Mouse (Mus musculus) embryonic facial prominence, embryonic 15.5 days (tissue): Measurements from ENCODE around the gene Olfr543. TPM values are rescaled to one million over a fixed set of nuclear protein-coding genes. Genes with fewer than 3 reads are reported as not detected.
"Not testable (repeated sequence)": the region's sequence is repeated elsewhere in the genome, so short reads cannot be mapped to it uniquely, and the experiment has no call there.

ENCODE experiments used
- ATAC-seq: fragments of 200-750 bp; cut with Nextera tagmentation; 2 replicates; pipeline ENCODE4 v1.8.0; 2017; ENCODE audit warnings: low read depth, moderate TSS enrichment; ENCODE audit not compliant: insufficient number of reproducible peaks, low FRiP score, low TSS enrichment
- H3K27ac ChIP-seq: fragments of 300-500 bp; sonication (generic); replicated peaks from 2 replicates; pipeline ENCODE4 v1.5.1; 2015; ENCODE audit warnings: mild to moderate bottlenecking, inconsistent platforms
- H3K27me3 ChIP-seq: fragments of 300-500 bp; sonication (generic); 2 replicates; pipeline ENCODE4 v1.6.1; 2015; ENCODE audit warnings: inconsistent platforms
- H3K36me3 ChIP-seq: fragments of 300-500 bp; sonication (generic); 2 replicates; pipeline ENCODE4 v1.6.1; 2015; ENCODE audit warnings: mild to moderate bottlenecking, inconsistent platforms
- H3K4me1 ChIP-seq: fragments of 300-500 bp; sonication (generic); 2 replicates; pipeline ENCODE4 v1.6.1; 2015; ENCODE audit warnings: inconsistent platforms
- H3K4me2 ChIP-seq: fragments of 300-500 bp; sonication (generic); replicated peaks from 2 replicates; pipeline ENCODE4 v1.6.1; 2015; ENCODE audit warnings: mild to moderate bottlenecking, inconsistent platforms
- H3K4me3 ChIP-seq: fragments of 300-500 bp; sonication (generic); replicated peaks from 2 replicates; pipeline ENCODE4 v1.5.1; 2015; ENCODE audit warnings: mild to moderate bottlenecking, inconsistent platforms
- H3K9ac ChIP-seq: fragments of 300-500 bp; sonication (generic); 2 replicates; pipeline ENCODE4 v1.6.1; 2015; ENCODE audit warnings: inconsistent platforms
- H3K9me3 ChIP-seq: fragments of 300-500 bp; sonication (generic); replicated peaks from 2 replicates; pipeline ENCODE4 v1.6.1; 2016; ENCODE audit warnings: inconsistent platforms
- WGBS: fragments of 180-500 bp; shearing (Covaris S2); methylation state at CpG from one replicate; pipeline ENCODE4 v1.1.7; 2015; 5-methylcytosine and 5-hydroxymethylcytosine counted together
- polyA plus RNA-seq: library from polyadenylated mRNA; unstranded; fragments of >200 nt; fragmentation: Nextera tagmentation; extraction: Ambion mirVana; gene quantifications from 2 replicates; pipeline ENCODE4 v1.2.1, GENCODE M21; 2015

The Olfr543 gene
- polyA plus RNA-seq, 1 experiment from 2014 or later, result 0.51 TPM

DNA sequence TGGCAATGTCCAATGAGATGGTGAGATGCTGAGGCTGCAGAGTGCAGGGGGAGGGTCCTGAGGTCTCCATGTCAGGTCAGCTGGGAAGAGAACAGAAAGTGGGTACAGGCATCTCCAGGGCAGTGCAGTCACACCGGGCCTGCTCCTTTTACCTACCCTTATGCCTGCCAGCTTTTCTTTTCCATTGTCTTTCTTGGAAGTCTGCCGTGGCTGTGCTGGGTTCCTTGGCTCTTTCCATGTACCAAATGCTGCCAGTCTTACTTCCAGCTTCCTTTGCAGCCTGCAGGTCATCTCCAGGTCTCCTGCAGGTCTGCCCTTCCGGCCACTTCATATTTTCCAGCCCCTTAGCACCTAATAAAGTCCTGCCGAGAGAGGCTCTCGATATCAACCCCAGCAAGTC lies 20.5 kb upstream of the Olfr543 start:
- no peak overlapping the region for H3K9ac ChIP-seq
- no peaks in the 10 kb centered on the region for H3K9me3 ChIP-seq
- H3K4me1 ChIP-seq, result no peaks in the 10 kb centered on the region
- H3K4me3 ChIP-seq, result no peak overlapping the region
- no peaks in the 10 kb centered on the region for H3K36me3 ChIP-seq
- H3K4me2 ChIP-seq, result no peak overlapping the region
- no peak overlapping the region for H3K27ac ChIP-seq
- no peak for ATAC-seq
- 76% methylated on average over 5 of the region's 5 CpGs for WGBS
- H3K27me3 ChIP-seq, result no peaks in the 10 kb centered on the region

DNA sequence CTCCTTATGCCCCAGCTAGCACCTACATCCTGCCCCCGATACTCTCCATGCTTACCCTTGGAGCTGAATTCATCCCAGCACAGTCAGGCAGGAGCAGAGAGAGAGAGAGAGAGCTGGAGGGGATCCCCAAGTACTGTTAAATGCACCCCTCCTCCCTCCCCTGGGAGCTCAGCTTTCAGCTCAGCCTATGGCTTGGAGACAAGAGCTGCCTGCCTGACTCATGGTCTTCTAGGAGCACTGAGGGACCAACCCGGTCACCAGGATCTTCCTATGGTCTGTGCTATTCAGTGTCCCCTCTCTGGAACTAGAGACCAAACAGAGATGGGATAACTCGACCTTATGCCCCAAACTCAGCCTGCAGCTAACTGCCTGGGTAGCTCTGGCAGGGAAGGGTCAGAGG lies 18.0 kb upstream of the Olfr543 start, which contains the start of gene Olfr545:
Gene Olfr545 (minus strand): TSS at position 101 of the 400 bp plus-strand sequence.
- 52% methylated on average over 3 of the region's 3 CpGs for WGBS

DNA sequence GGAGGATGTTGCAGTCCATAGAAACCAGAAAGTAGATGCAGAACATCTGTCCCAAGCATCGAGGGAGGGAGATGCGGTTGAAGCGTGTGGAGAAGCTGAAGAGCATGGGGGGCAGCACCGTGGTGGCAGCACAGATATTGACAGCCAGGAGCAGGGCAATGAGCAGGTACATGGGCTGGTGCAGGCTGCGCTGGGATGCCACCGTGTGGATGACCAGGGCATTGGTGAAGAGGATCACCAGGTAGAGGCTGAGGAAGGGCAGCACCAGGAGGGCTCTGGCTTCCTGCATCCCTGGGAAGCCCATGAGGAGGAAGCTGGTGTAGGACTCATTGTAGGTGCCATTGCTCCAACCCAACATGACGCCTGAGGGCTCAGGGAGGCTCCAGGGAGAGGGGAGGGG lies 12.9 kb upstream of the Olfr543 start:
- H3K27me3 ChIP-seq, H3K4me2 ChIP-seq, H3K9me3 ChIP-seq, ATAC-seq, H3K4me3 ChIP-seq, H3K27ac ChIP-seq, H3K9ac ChIP-seq, H3K4me1 ChIP-seq, H3K36me3 ChIP-seq: not testable (repeated sequence)
- 48% methylated on average over 7 of the region's 7 CpGs for WGBS

More for the DNA sequence above, 18.0 kb upstream of the Olfr543 start, which contains the start of gene Olfr545:
- H3K36me3 ChIP-seq, result no peaks in the 10 kb centered on the region
- H3K27me3 ChIP-seq, result no peaks in the 10 kb centered on the region
- no peak within 1 kb of the TSS for H3K4me3 ChIP-seq
- H3K9ac ChIP-seq, result no peak within 1 kb of the TSS
- ATAC-seq, result no peak
- H3K27ac ChIP-seq, result no peak within 1 kb of the TSS
- H3K9me3 ChIP-seq, result no peaks in the 10 kb centered on the region
- no peaks in the 10 kb centered on the region for H3K4me1 ChIP-seq
- H3K4me2 ChIP-seq, result no peak within 1 kb of the TSS

DNA sequence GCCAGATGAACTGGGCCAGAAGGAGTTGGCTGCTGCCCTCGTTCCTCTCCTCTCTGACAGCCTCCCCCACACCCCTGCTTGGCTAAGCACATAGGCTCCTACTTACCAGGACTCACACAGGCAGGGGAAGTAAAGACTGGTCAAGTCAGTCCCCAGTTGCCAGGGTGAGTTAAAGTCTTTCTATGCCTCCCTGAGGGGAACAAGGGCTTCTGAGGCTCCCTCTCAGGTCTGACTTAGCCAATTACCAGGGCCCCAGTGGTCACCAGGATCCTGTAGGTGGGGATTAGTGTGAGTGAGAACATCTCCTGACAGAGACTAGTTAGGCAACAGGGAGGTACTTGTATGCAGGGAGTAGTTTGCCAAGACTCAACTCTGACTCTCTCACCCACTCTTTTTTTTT lies 6.7 kb upstream of the Olfr543 start, which contains the start of gene Olfr544:
Gene Olfr544 (minus strand): TSS at position 153 of the 400 bp plus-strand sequence.
- no peak within 1 kb of the TSS for H3K27ac ChIP-seq
- no peaks in the 10 kb centered on the region for H3K27me3 ChIP-seq
- no peak within 1 kb of the TSS for H3K9ac ChIP-seq
- no peaks in the 10 kb centered on the region for H3K9me3 ChIP-seq
- ATAC-seq, result no peak
- no peak within 1 kb of the TSS for H3K4me3 ChIP-seq
- no peaks in the 10 kb centered on the region for H3K4me1 ChIP-seq
- WGBS, result 57% methylated on average over 1 of the region's 1 CpGs
- H3K4me2 ChIP-seq, result no peak within 1 kb of the TSS
- H3K36me3 ChIP-seq, result no peaks in the 10 kb centered on the region

DNA sequence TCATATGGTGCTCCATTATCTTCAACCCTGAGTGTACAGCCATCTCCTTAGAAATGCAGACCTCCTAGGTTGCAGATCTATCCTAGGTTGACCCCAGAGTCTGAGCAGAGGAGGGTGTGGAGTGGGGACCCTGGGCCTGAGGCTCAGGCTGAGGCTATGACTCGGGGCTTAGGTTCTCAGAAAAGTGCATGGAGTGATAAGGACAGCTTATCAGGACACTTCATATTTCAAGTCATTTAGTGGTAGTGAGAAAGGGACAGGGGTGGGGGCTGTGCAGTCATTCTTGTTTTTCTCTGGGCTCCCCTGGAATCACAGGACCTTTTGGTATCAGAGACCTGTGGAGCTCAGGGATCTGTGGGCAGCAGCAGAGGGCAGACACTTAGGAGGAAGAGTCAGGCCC lies 4.6 kb upstream of the Olfr543 start:
- Histone ChIP-seq H3K36me3 (no peaks in the 10 kb centered on the region), H3K9me3 (no peaks in the 10 kb centered on the region), H3K4me1 (no peaks in the 10 kb centered on the region), H3K4me2 (no peak overlapping the region), H3K9ac (no peak overlapping the region), H3K4me3 (no peak overlapping the region), H3K27me3 (no peaks in the 10 kb centered on the region), H3K27ac (no peak overlapping the region)
- no peak for ATAC-seq
- WGBS, result 71% methylated on average over 1 of the region's 1 CpGs

DNA sequence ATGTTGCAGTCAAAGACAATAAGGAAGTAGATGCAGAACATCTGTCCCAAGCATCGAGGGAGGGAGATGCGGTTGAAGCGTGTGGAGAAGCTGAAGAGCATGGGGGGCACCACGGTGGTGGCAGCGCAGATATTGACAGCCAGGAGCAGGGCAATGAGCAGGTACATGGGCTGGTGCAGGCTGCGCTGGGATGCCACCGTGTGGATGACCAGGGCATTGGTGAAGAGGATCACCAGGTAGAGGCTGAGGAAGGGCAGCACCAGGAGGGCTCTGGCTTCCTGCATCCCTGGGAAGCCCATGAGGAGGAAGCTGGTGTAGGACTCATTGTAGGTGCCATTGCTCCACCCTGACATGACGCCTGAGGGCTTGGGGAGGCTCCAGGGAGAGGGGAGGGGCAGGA lies 3.3 kb upstream of the Olfr543 start:
- H3K4me1 ChIP-seq, H3K9ac ChIP-seq, H3K27me3 ChIP-seq, ATAC-seq, H3K9me3 ChIP-seq, H3K36me3 ChIP-seq, H3K4me2 ChIP-seq, H3K27ac ChIP-seq, H3K4me3 ChIP-seq: not testable (repeated sequence)
- 62% methylated on average over 8 of the region's 8 CpGs for WGBS

DNA sequence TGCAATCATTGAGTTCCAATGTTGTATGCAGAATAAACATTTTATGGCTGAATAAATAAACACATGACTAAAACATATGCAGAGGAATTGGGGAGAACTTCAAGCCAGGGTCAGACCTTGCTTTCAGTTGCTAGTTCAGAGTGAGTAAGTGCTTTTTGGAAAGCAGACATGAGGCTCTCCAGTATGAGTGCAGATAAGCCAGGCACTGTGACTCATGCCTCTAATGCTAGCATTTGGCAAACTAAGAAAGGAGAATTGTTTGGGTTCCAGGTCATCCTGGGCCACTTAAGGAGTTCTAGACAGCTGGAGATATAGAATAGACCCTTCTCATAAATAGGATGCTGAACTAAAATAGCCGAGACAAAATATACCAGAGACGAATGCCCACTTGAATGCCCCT lies 2.2 kb upstream of the Olfr543 start:
- no peak overlapping the region for H3K4me3 ChIP-seq
- no peak overlapping the region for H3K9ac ChIP-seq
- 85% methylated on average over 2 of the region's 2 CpGs for WGBS
- H3K27me3 ChIP-seq, result no peaks in the 10 kb centered on the region
- no peak overlapping the region for H3K27ac ChIP-seq
- 0 out of 2 replicates have a peak, but pooled peaks cover 3% of the 10 kb centered on the region for H3K4me1 ChIP-seq
- no peak for ATAC-seq
- no peaks in the 10 kb centered on the region for H3K9me3 ChIP-seq
- H3K4me2 ChIP-seq, result no peak overlapping the region
- H3K36me3 ChIP-seq, result no peaks in the 10 kb centered on the region

DNA sequence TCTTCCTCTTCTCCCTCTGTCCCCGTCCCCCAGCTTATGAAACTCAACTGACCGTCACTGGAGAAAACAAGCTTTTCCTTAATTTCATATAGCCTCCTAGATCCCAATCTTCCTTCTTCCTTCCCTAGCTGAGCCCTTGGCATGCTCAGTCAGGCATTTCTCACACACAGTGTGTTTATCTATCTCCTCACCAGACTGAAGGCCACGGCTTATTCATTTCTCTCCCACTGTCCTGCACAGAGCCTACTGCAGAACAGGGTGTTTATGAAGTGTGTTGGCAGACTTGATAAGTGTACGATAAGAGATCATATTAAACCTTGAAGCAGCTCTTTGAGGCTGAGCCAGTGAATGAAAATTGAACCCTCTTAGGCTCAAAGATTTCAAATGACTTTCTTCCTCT lies 658 bp downstream of the Olfr543 start:
- no peaks in the 10 kb centered on the region for H3K27me3 ChIP-seq
- 0 out of 2 replicates have a peak, but pooled peaks cover 3% of the 10 kb centered on the region for H3K4me1 ChIP-seq
- no peak overlapping the region for H3K27ac ChIP-seq
- H3K36me3 ChIP-seq, result no peaks in the 10 kb centered on the region
- 79% methylated on average over 4 of the region's 4 CpGs for WGBS
- no peaks in the 10 kb centered on the region for H3K9me3 ChIP-seq
- no peak overlapping the region for H3K4me3 ChIP-seq
- no peak for ATAC-seq
- no peak overlapping the region for H3K9ac ChIP-seq
- no peak overlapping the region for H3K4me2 ChIP-seq

DNA sequence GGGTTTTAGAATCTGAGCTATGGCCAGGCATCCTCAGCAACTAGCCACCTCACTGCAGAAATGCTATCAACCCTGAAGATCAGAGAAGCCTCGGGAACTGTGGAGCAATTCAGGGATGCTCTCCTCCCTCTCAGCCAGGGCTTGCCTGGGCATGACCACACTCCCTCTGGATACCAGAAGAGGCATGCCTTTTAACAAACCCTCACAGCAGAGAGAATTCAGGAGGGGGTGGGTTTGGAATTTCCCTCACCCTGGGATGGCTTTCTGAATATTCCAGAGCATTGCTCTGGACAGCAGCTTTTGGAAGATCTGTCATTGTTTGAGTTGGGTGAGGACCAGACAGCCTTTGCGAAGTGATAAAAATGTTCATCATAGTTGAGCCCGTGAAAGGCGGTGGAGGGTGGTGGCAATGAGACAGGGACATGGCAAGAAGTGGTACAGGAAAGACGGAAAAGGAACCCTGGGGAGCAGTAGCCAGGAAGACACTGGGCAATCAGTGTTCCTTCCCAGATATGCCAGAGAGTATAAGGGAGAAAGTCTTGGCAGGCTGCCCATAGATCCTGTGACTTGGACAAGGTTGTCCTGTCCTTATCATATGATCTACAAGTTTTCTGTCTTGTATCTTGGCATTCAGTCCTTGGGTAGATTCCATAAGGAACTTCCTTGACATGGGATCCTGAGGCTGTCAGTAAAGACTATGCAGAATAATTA lies 2.0 kb downstream of the Olfr543 start:
- no peak; the same call in 1 of the 2 replicates for ATAC-seq
- no peaks in the 10 kb centered on the region for H3K9me3 ChIP-seq
- 60% methylated on average over 5 of the region's 5 CpGs for WGBS
- H3K4me1 ChIP-seq, result 0 out of 2 replicates have a peak, but pooled peaks cover 3% of the 10 kb centered on the region
- H3K4me3 ChIP-seq, result no peak overlapping the region
- no peaks in the 10 kb centered on the region for H3K36me3 ChIP-seq
- no peak overlapping the region for H3K4me2 ChIP-seq
- no peak overlapping the region for H3K27ac ChIP-seq
- H3K9ac ChIP-seq, result no peak overlapping the region
- H3K27me3 ChIP-seq, result no peaks in the 10 kb centered on the region

DNA sequence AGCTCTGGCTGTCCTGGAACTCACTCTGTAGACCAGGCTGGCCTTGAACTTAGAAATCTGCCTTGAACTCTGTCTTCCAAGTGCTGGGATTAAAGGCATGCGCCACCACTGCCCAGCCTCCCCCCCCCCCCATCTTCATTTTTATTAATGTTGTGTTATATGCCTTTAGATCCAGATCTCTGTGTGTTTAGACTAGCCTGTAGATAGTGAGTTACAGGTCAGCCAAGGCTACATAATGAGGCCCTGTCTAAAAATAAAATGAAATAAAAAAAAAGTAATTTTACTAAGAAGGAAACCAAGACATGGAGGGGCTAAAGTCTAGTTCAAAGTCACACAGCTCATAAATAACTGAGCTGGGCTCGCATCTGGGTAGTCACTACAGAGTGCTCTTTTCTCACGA lies 2.6 kb downstream of the Olfr543 start:
- Histone ChIP-seq H3K27ac (no peak overlapping the region), H3K9me3 (no peaks in the 10 kb centered on the region), H3K27me3 (no peaks in the 10 kb centered on the region), H3K4me3 (no peak overlapping the region), H3K4me2 (no peak overlapping the region), H3K36me3 (no peaks in the 10 kb centered on the region), H3K4me1 (0 out of 2 replicates have a peak, but pooled peaks cover 3% of the 10 kb centered on the region), H3K9ac (no peak overlapping the region)
- 81% methylated on average over 3 of the region's 3 CpGs for WGBS
- ATAC-seq, result no peak

DNA sequence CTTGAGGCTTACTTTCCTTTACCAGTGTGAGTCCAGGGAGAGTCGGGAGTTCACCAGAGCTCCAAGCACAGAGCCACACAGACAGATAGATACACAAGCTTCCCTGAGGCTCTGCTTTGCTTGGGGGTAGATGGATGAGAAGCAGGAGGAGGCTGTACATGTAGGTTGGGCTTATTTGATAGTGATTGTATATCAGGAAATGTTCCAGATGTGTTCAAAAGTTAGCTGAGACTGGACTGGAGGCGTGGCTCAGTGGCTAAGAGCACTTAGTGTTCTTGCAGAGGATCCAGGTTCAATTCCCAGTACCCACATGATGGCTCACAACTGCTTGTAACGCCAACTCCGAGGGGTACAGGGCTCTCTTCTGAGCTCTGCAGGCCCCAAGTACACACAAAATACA lies 3.1 kb downstream of the Olfr543 start:
- Histone ChIP-seq H3K36me3 (no peaks in the 10 kb centered on the region), H3K27me3 (no peaks in the 10 kb centered on the region), H3K4me1 (0 out of 2 replicates have a peak, but pooled peaks cover 3% of the 10 kb centered on the region), H3K9ac (no peak overlapping the region), H3K4me2 (no peak overlapping the region), H3K4me3 (no peak overlapping the region), H3K9me3 (no peaks in the 10 kb centered on the region), H3K27ac (no peak overlapping the region)
- no peak for ATAC-seq
- WGBS, result 82% methylated on average over 4 of the region's 4 CpGs

DNA sequence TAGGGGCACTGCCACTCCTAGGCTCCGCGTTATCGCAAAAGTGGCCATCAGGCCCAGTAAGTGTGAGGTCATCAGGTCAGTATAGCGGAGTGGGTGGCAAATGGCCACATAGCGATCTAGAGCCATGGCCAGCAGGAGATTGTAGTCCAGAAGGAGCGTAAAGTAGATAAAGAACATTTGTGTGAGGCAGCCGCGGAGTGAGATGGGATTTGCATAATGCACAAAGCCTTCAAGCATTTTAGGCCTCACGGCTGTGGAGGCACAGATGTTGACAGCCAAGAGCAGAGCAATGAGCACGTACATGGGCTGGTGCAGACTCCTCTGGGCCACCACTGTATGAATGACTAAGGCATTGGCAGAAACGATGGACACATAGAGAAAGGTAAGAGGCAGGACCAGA lies 4.1 kb downstream of the Olfr543 start:
- no peaks in the 10 kb centered on the region for H3K36me3 ChIP-seq
- no peaks in the 10 kb centered on the region for H3K9me3 ChIP-seq
- H3K9ac ChIP-seq, result no peak overlapping the region
- no peaks in the 10 kb centered on the region for H3K27me3 ChIP-seq
- 75% methylated on average over 11 of the region's 11 CpGs for WGBS
- ATAC-seq, result no peak
- 0 out of 2 replicates have a peak, but pooled peaks cover 3% of the 10 kb centered on the region for H3K4me1 ChIP-seq
- no peak overlapping the region for H3K27ac ChIP-seq
- no peak overlapping the region for H3K4me2 ChIP-seq
- H3K4me3 ChIP-seq, result no peak overlapping the region
